Mouse (Mus musculus) T-cell, adult 2 months (primary cell): ENCODE results near the gene Sik1.

Source experiments
- DNase-seq: peaks from one replicate; pipeline ENCODE4 v3.0.0; 2022; ENCODE audit warnings: low spot score

The Sik1 gene

DNA sequence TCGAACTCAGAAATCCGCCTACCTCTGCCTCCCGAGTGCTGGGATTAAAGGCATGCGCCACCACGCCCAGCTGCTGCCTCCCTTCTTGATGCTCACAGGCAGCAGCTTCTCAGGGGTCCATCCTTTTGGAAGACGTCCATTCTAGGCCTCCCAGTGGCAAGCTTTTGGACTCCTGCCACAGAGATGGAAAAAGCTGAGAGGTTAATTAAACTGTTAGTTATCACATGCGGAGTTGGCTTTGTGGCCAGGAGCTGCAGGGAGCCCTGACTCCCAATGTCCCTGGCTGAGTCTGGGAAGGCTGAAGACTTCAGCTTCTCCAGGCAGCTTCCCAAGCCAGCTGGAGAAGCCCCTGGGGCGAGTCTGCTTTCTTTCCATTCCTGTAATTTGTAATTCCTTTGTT lies 49.6 kb downstream of the Sik1 start:
- DNase-seq = no peak

DNA sequence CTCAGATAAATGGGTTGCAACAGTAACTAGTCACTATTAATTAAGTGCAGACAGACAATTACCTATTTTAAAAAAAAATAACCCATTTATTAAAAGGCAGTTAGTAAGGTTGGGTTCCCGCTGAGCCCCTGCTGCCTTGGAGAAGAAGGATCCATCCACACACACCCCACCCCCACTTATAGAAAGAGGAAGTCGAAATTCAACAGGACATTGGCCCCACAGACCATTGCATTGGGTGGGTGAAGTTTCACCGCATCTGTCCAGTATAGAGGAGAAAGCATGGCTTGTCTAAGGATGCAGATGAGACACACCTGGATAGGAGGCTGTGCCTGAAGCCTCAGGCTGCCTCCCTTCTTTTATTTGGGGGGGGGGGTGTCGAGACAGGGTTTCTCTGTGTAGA lies 50.0 kb downstream of the Sik1 start:
- no peak for DNase-seq

DNA sequence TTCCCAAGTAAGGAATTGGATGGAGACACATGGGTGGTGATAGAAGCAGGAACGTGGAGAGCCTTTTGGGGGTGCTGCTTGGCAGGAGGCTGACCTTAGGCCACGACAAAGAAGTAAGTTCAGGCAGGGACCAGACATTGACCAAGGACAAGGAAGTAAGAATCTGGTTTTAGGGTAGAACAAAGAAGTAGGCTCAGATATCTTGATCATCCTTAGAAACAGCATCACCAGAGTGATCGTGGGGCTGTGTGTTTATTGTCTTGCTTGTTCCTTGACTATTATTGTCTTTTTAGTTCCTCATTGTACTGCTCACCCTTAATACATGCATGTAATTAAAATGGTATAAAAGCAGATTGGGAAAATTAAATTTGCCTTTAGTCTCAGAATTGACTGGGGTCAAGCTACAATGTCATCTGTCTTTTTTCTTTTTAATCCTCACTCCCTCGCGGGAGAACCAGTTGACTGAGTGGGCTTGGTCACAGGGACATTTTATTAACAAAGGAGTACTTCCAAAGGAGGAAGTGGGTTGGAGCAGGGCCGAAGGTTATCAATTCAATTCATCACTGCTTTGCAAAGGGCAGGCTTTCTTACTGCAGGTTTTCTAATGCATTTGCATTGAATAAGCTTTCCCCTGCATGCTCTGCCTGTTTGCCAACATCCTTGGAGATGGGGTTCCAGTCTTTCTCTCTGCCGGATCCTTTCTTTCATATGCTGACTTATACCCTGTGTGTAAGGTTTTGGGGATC lies 53.2 kb downstream of the Sik1 start:
- DNase-seq = no peak

DNA sequence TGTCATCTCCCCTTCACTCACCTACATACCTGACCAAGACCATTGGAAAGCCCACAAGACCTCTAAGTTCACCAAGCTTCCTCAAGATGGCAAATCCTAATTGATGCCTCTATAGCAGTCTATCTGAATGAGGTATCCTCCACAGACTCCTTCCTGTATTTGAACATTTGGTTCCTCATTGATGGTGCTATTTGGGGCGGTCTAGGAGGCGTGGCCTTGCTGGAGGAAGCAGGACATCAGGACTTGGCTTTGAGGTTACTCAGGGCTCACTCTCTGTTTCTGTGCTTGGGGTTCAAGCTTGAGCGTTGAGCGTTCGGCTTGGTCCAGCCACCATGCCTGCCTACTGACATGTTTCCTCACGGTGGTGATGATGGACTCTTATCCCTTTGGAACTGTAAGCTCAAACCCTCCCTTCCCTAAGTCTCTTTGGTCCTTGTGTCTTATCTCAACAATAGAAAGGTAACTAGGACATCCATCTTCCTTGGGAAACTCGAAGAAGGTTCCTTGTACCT lies 54.7 kb downstream of the Sik1 start:
- DNase-seq = no peak

DNA sequence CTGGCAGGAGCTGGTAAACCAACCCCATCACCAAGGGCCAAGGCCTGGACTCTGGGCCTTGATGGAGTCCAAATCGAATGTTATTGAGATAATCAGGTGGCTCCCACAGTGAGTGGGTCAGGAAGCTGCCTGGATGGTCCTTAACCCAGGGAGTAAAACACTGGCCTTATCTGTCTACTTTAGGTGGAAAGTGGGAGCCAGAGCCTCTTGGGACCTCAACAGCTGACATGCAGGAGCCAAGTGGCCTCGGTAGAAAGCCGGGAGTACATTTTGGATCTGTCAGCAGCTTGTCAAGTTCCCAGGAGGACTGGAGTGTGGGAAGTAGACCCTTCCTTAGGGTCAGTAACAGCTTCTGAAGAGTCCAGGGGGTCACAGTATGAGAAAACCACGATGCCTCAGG lies 59.7 kb downstream of the Sik1 start:
- DNase-seq = no peak
